Mouse (Mus musculus): ENCODE measurements at regions not wholly inside any gene's neighbourhood (a gene's known extent, or its start where the extent isn't known, plus 50 kb on each side); places are given as distances from the start of the nearest gene placed in this dataset.

- TF ChIP-seq POLR2A (IDR thresholded peaks at IDR 0.05; ENCODE audit: control insufficient read depth, low read depth, low read length) = no peak
- no peak for TF ChIP-seq CTCF (IDR thresholded peaks at IDR 0.05; ENCODE audit: control insufficient read depth, insufficient read depth, insufficient replicate concordance, low read depth, low read length)
These were observed 147.4 kb downstream of the Cartpt start for GRCm38 (mm10) chr13:99753526-99753925.

Data from testis, adult 2 months (tissue).